Comparison of ENCODE assay signal across 24 mouse cellular contexts in genomic region chr2:174184797-174185196, GRCm38 (mm10).
"Had no signal": no experiment of that assay in that cellular context is flagged by ENCODE, and none has a peak within 500 bp of the region (broad histone marks: within the 10 kb centered on the region; RNA-seq: fewer than 3 reads in every experiment).

No protein-coding gene starts in this region.

- H3K27ac ChIP-seq: gastrocnemius, adult 2 months; heart, adult 2 months; hindbrain, embryonic 10.5 days; hindbrain, embryonic 12.5 days; hindbrain, embryonic 14.5 days; intestine, embryonic 15.5 days; limb, embryonic 12.5 days; liver, embryonic 13.5 days; liver, embryonic 15.5 days had no signal

- H3K36me3 ChIP-seq: heart, embryonic 12.5 days; hindbrain, embryonic 10.5 days; hindbrain, embryonic 12.5 days; intestine, embryonic 15.5 days; limb, embryonic 12.5 days; liver, embryonic 13.5 days; liver, embryonic 15.5 days had no signal

- DNase-seq: gastrocnemius, adult 2 months; gastrocnemius, postnatal 10 days; gastrocnemius, postnatal 25 days; heart, adult 2 months; heart, postnatal 10 days; heart, postnatal 4 days; kidney, adult 18-20 months; kidney, adult 8-10 months; kidney, postnatal 10 days; kidney, postnatal 25 days; kidney, postnatal 4 days; layer of hippocampus, adult 9-11 months; layer of hippocampus, postnatal 36 days; left cerebral cortex, postnatal 4 days; liver; liver, embryonic 13.5 days had no signal

- H3K4me2 ChIP-seq: heart, embryonic 12.5 days; hindbrain, embryonic 12.5 days; hindbrain, embryonic 14.5 days; intestine, embryonic 15.5 days; limb, embryonic 12.5 days; liver, embryonic 11.5 days; liver, embryonic 13.5 days; liver, embryonic 15.5 days had no signal

- H3K4me1 ChIP-seq: heart, embryonic 12.5 days; hindbrain, embryonic 10.5 days; hindbrain, embryonic 12.5 days; intestine, embryonic 15.5 days; limb, embryonic 12.5 days; liver, embryonic 13.5 days; liver, embryonic 15.5 days had no signal

- H3K9me3 ChIP-seq: heart, embryonic 12.5 days; hindbrain, embryonic 10.5 days; hindbrain, embryonic 12.5 days; intestine, embryonic 15.5 days; limb, embryonic 12.5 days; liver, embryonic 13.5 days; liver, embryonic 15.5 days had no signal

- H3K27me3 ChIP-seq: heart, embryonic 12.5 days; hindbrain, embryonic 12.5 days; intestine, embryonic 15.5 days; limb, embryonic 12.5 days; liver, embryonic 13.5 days; liver, embryonic 15.5 days had no signal

- H3K4me3 ChIP-seq: gastrocnemius, adult 2 months; heart, adult 2 months; heart, embryonic 12.5 days; hindbrain, embryonic 10.5 days; hindbrain, embryonic 12.5 days; intestine, embryonic 15.5 days; limb, embryonic 12.5 days; liver, embryonic 13.5 days; liver, embryonic 15.5 days had no signal
